Mouse (Mus musculus) forebrain, embryonic 10.5 days (tissue): ENCODE data around the gene Srcin1. TPM values are rescaled to one million over a fixed set of nuclear protein-coding genes. Genes with fewer than 3 reads are reported as not detected.

Experiments
- DNase-seq: peaks from one replicate; pipeline ENCODE4 v3.0.0-alpha.2; 2017; ENCODE audit warnings: low spot score; ENCODE audit errors: extremely low spot score
- H3K27ac ChIP-seq: fragments of 300-500 bp; sonication (generic); 2 replicates; pipeline ENCODE4 v1.5.1; 2016; ENCODE audit warnings: mild to moderate bottlenecking
- H3K27me3 ChIP-seq: fragments of 300-500 bp; sonication (generic); 2 replicates; pipeline ENCODE4 v1.6.1; 2016; ENCODE audit warnings: mild to moderate bottlenecking; ENCODE audit not compliant: poor library complexity, severe bottlenecking
- H3K36me3 ChIP-seq: fragments of 300-500 bp; sonication (generic); replicated peaks from 2 replicates; pipeline ENCODE4 v1.6.1; 2016; ENCODE audit warnings: mild to moderate bottlenecking, moderate library complexity
- H3K4me1 ChIP-seq: fragments of 300-500 bp; sonication (generic); 2 replicates; pipeline ENCODE4 v1.6.1; 2016
- H3K4me3 ChIP-seq: fragments of 300-500 bp; sonication (generic); 2 replicates; pipeline ENCODE4 v1.5.1; 2016; ENCODE audit warnings: mild to moderate bottlenecking, moderate library complexity
- H3K9me3 ChIP-seq: fragments of 300-500 bp; sonication (generic); 2 replicates; pipeline ENCODE4 v1.6.1; 2016; ENCODE audit warnings: mild to moderate bottlenecking, moderate library complexity
- WGBS: fragments of 180-500 bp; shearing (Covaris S2); methylation state at CpG from one replicate; pipeline ENCODE4 v1.1.7; 2016; 5-methylcytosine and 5-hydroxymethylcytosine counted together
- polyA plus RNA-seq: library from polyadenylated mRNA; unstranded; fragments of >200 nt; fragmentation: Nextera tagmentation; extraction: Ambion mirVana; gene quantifications from 2 replicates; pipeline ENCODE4 v1.2.1, GENCODE M21; 2016

The Srcin1 gene
- polyA plus RNA-seq, 1 experiment from 2014 or later: 1.1 TPM

DNA sequence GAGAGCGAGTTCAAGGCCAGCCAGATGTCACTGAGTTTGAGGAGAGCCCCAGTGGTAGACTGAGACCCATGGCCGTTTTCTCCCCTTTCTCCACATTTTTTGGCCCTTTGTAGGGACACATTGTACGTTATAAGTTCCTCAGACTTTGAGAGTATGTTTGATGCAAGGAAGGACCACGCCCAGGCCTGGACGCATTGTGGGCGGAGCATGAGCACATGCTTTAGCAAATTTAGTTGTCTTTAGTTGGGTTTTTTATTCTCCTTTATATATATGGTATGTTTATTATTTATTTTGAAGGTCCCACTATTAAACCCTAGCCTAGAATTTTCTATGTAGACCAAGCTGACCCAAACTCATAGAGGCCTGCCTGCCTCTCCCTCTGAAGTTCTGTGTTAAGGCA lies 97.6 kb downstream of the Srcin1 start:
- no peak for DNase-seq
- H3K9me3 ChIP-seq: no peaks in the 10 kb centered on the region
- H3K4me1 ChIP-seq: peaks cover 14% of the 10 kb centered on the region
- no peak overlapping the region for H3K27ac ChIP-seq
- no peak overlapping the region for H3K4me3 ChIP-seq
- 87% methylated on average over 6 of the region's 6 CpGs for WGBS
- H3K27me3 ChIP-seq: no peaks in the 10 kb centered on the region
- peaks cover 39% of the 10 kb centered on the region for H3K36me3 ChIP-seq

DNA sequence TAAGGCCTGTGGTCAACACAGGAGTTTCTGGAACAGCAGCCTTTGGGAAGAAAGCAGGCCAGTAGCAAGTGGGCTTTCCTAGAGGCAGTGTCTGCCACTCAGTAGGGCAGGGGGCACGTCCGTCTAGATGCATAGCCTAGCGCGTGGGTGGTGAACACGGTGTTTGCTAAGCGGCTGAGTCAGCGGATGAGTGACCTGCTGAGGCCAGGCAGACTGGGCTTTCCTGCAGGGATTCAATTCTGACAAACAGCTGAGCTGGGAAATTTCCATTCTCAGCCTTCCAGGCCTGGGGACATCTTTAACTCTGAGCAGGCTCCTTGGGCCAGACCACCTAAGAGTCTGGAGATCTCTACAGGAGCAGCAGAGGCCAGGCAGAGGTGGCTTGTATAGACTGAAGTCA lies 98.6 kb downstream of the Srcin1 start:
- 79% methylated on average over 7 of the region's 7 CpGs for WGBS

DNA sequence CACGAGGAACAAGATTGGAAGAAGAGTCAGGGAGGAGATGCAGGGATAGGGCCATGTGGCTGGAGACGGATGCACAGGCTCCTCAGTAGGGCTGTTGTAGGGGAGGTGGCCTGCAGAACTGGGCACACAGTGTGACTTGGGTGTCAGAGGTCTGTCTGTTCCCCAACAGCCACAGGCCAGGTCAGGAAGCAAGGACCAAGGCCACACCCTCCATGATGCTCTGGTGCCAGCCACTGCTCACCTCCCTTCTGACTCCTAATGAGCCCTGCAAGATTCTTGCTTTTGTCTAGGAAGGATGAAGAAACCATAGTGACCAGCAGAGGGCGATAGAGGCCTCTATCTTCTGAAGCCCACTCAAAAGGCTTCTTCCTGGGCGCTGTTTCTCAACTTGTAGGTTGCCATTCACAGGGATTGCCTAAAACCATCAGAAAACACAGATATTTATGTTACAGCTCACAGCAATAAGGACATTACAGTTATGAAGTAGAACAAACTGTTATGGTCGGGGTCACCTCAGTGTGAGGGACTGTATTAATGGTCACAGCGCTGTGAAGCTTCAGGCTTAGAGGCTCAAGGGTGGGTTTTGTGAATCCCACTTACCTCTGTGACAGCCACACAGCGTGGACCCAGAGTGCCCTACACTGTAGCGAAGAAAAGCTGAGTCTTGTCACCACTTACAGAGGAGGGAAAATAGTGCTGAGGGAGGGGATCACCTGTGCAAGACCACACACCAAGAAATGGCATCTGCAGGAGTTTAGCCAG lies 99.5 kb downstream of the Srcin1 start:
- DNase-seq: peak; percentile 79
- peaks cover 47% of the 10 kb centered on the region for H3K36me3 ChIP-seq
- WGBS: 62% methylated on average over 8 of the region's 8 CpGs

More for the DNA sequence above, 98.6 kb downstream of the Srcin1 start:
- Histone ChIP-seq H3K27ac (no peak overlapping the region), H3K4me1 (peaks cover 14% of the 10 kb centered on the region), H3K9me3 (no peaks in the 10 kb centered on the region), H3K36me3 (peaks cover 43% of the 10 kb centered on the region), H3K4me3 (no peak overlapping the region), H3K27me3 (no peaks in the 10 kb centered on the region)
- DNase-seq: no peak

GRCm38 (mm10) chr11:97471276-97471675 lies 104.7 kb downstream of the Srcin1 start:
- no peaks in the 10 kb centered on the region for H3K27me3 ChIP-seq
- no peak overlapping the region for H3K4me3 ChIP-seq
- WGBS: 90% methylated on average over 6 of the region's 6 CpGs
- H3K27ac ChIP-seq: no peak overlapping the region
- H3K36me3 ChIP-seq: peaks cover 52% of the 10 kb centered on the region
- no peak for DNase-seq
- no peaks in the 10 kb centered on the region for H3K9me3 ChIP-seq
- H3K4me1 ChIP-seq: peaks cover 4% of the 10 kb centered on the region; the same call in 1 of the 2 replicates

More for the DNA sequence above, 99.5 kb downstream of the Srcin1 start:
- no peaks in the 10 kb centered on the region for H3K9me3 ChIP-seq
- H3K4me3 ChIP-seq: no peak overlapping the region
- no peak overlapping the region for H3K27ac ChIP-seq
- H3K4me1 ChIP-seq: peaks cover 14% of the 10 kb centered on the region
- no peaks in the 10 kb centered on the region for H3K27me3 ChIP-seq

GRCm38 (mm10) chr11:97469828-97470227 lies 106.2 kb downstream of the Srcin1 start:
- Histone ChIP-seq H3K4me3 (no peak overlapping the region), H3K9me3 (no peaks in the 10 kb centered on the region), H3K4me1 (peaks cover 3% of the 10 kb centered on the region; the same call in 1 of the 2 replicates), H3K36me3 (peaks cover 52% of the 10 kb centered on the region), H3K27ac (0 out of 2 replicates have a peak overlapping the region, but pooled peaks have one; percentile 8), H3K27me3 (peaks cover 5% of the 10 kb centered on the region; the same call in 1 of the 2 replicates)
- 86% methylated on average over 7 of the region's 7 CpGs for WGBS
- DNase-seq: no peak

DNA sequence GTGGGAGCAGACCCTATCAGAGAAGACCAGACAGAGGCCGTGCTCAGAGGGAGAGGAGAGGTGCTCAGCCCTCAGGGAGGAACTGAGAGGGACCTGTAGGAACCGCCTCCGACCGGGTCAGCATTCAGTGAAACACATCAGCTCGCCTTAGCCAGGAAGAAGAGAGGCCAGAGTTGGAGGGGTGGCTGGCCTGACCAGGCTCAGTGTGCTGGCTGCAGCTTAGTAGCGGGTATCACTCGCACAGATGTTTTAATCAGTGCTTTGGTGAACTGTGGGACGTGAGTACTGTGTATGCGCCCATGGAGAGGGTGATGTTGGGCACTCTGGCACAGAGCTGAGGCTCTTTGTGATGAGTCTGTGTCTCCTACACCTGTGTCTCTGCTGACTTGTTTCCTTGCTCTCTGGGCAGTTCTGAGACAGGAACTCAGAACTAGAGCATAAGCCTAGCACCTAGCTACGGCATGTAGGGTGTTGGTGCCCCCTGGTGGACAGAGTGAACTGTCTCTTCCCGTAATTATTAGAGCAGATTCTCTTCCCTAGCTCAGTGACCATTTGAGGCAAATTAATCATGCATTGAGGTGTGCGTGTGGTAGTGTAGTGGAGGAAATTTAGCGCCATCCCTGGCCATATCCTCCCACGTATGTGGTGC lies 107.2 kb downstream of the Srcin1 start:
- WGBS: 47% methylated on average over 14 of the region's 14 CpGs
- H3K4me3 ChIP-seq: no peak overlapping the region
- peak; percentile 82 for DNase-seq
- peaks cover 59% of the 10 kb centered on the region for H3K36me3 ChIP-seq
- no peak overlapping the region for H3K27ac ChIP-seq
- peaks cover 7% of the 10 kb centered on the region; the same call in 1 of the 2 replicates for H3K4me1 ChIP-seq
- no peaks in the 10 kb centered on the region for H3K9me3 ChIP-seq
- H3K27me3 ChIP-seq: peaks cover 16% of the 10 kb centered on the region

DNA sequence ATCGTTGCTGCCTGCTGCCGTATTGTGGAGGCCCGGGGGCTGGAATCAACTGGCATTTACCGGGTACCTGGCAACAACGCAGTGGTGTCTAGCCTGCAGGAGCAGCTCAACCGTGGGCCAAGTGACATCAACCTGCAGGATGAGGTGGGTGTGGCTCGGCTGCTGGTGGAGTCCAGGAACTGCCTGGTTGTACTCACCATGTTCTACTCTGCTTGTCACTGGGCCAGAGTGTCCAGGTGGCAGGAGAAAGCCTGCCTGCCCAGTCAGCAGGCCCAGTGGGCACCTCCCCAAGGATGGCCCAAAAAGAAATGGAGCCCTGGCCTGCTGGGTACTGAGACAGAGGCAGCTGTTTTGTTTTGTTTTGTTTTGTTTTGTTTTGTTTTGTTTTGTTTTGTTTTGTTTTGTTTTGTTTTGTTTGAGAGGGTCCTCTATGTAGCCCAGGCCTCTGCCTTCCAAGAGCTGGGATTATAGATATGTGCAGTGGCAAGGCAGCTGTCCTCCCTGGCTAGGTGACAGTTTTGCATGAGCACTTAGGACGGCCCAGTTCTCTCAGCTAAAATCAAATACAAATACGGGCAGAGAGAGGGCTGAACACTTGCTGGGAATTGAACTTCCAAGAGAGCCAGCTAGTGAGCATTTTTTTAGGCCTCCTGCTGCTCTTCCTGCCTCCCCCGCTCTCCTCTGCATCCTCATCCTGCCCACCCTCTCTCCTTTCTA lies 109.4 kb downstream of the Srcin1 start:
- no peak for DNase-seq
- no peak overlapping the region for H3K27ac ChIP-seq
- no peak overlapping the region for H3K4me3 ChIP-seq
- 78% methylated on average over 10 of the region's 10 CpGs for WGBS
- H3K4me1 ChIP-seq: peaks cover 16% of the 10 kb centered on the region
- H3K36me3 ChIP-seq: peaks cover 71% of the 10 kb centered on the region
- no peaks in the 10 kb centered on the region for H3K9me3 ChIP-seq
- peaks cover 30% of the 10 kb centered on the region for H3K27me3 ChIP-seq

GRCm38 (mm10) chr11:97465957-97466356 lies 110.0 kb downstream of the Srcin1 start:
- DNase-seq: no peak
- H3K9me3 ChIP-seq: no peaks in the 10 kb centered on the region
- peaks cover 72% of the 10 kb centered on the region for H3K36me3 ChIP-seq
- peaks cover 16% of the 10 kb centered on the region for H3K4me1 ChIP-seq
- H3K27me3 ChIP-seq: peaks cover 30% of the 10 kb centered on the region
- no peak overlapping the region for H3K4me3 ChIP-seq
- 90% methylated on average over 12 of the region's 12 CpGs for WGBS
- no peak overlapping the region for H3K27ac ChIP-seq

GRCm38 (mm10) chr11:97463991-97464390 lies 112.0 kb downstream of the Srcin1 start:
- no peak overlapping the region for H3K27ac ChIP-seq
- peaks cover 30% of the 10 kb centered on the region for H3K27me3 ChIP-seq
- peaks cover 16% of the 10 kb centered on the region for H3K4me1 ChIP-seq
- 84% methylated on average over 4 of the region's 4 CpGs for WGBS
- H3K4me3 ChIP-seq: peak overlapping the region; percentile 28; the same call in 1 of the 2 replicates
- no peaks in the 10 kb centered on the region for H3K9me3 ChIP-seq
- peaks cover 73% of the 10 kb centered on the region for H3K36me3 ChIP-seq
- no peak for DNase-seq

DNA sequence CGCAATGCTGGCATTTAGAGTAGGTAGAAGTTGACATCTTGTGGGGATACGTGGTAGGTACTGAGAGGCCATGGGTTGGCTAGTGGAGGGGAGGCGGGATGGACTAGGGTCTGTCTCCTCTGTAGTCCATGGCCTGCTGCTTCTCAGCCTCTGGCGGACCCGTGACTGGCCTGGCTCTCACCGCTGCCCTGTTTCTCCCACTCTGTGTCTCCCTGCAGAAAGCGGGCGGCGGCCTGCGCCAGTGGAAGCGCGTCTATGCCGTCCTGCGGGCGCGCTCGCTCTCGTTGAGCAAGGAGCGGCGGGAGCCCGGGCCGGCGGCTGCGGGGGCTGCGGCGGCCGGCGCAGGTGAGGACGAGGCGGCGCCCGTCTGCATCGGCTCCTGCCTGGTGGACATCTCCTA lies 112.8 kb downstream of the Srcin1 start:
- H3K27ac ChIP-seq: 0 out of 2 replicates have a peak overlapping the region, but pooled peaks have one; percentile 40
- peak overlapping the region; percentile 28 for H3K4me3 ChIP-seq
- no peak for DNase-seq
- WGBS: 32% methylated on average over 33 of the region's 33 CpGs
- H3K36me3 ChIP-seq: peaks cover 81% of the 10 kb centered on the region
- H3K9me3 ChIP-seq: no peaks in the 10 kb centered on the region
- peaks cover 30% of the 10 kb centered on the region for H3K27me3 ChIP-seq
- H3K4me1 ChIP-seq: peaks cover 16% of the 10 kb centered on the region

DNA sequence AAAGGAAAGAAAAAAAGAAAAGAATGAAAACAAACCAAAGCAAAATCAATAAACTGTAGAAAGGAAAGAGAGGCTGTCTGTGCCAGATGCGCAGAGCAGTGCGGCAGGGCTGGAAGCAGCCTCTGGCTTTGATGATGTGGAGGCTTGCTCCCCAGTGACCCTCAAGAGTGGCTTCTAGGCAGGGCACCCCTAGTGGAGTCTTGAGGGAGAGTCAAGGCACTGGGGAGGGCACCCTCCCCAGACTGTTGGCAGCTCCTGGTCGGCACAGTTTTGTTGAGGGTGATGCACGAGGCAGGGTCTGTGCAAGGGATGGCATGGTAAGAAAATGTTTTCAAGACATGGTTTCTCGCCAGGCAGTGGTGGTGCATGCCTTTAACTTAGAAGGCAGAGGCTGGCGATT lies 113.4 kb downstream of the Srcin1 start:
- no peak for DNase-seq
- peaks cover 30% of the 10 kb centered on the region for H3K27me3 ChIP-seq
- no peaks in the 10 kb centered on the region for H3K9me3 ChIP-seq

GRCm38 (mm10) chr11:97461307-97461820 lies 114.6 kb downstream of the Srcin1 start:
- DNase-seq: no peak
- H3K4me1 ChIP-seq: peaks cover 15% of the 10 kb centered on the region
- H3K4me3 ChIP-seq: no peak overlapping the region
- peaks cover 88% of the 10 kb centered on the region for H3K36me3 ChIP-seq
- H3K27me3 ChIP-seq: peaks cover 30% of the 10 kb centered on the region
- 94% methylated on average over 3 of the region's 3 CpGs for WGBS
- no peak overlapping the region for H3K27ac ChIP-seq
- no peaks in the 10 kb centered on the region for H3K9me3 ChIP-seq

More for the DNA sequence above, 113.4 kb downstream of the Srcin1 start:
- H3K36me3 ChIP-seq: peaks cover 85% of the 10 kb centered on the region
- no peak overlapping the region for H3K27ac ChIP-seq
- peaks cover 16% of the 10 kb centered on the region for H3K4me1 ChIP-seq
- 90% methylated on average over 6 of the region's 6 CpGs for WGBS
- no peak overlapping the region for H3K4me3 ChIP-seq
